Mouse (Mus musculus): ENCODE results near the gene Armc2. TPM values are rescaled to one million over a fixed set of nuclear protein-coding genes. Genes with fewer than 3 reads are reported as not detected.
"Not testable (repeated sequence)": the region's sequence is repeated elsewhere in the genome, so short reads cannot be mapped to it uniquely, and the experiment has no call there.

The Armc2 gene
- polyA plus RNA-seq, 1 experiment from 2014 or later: 4.2 TPM

GRCm38 (mm10) chr10:41959808-41960207 lies 58.4 kb downstream of the Armc2 start:
- peaks cover 10% of the 10 kb centered on the region; the same call in 1 of the 2 replicates for H3K4me1 ChIP-seq
- WGBS: 71% methylated on average over 2 of the region's 2 CpGs
- ATAC-seq (ENCODE audit: insufficient number of reproducible peaks, insufficient read depth, low FRiP score, low TSS enrichment, low read depth): no peak

DNA sequence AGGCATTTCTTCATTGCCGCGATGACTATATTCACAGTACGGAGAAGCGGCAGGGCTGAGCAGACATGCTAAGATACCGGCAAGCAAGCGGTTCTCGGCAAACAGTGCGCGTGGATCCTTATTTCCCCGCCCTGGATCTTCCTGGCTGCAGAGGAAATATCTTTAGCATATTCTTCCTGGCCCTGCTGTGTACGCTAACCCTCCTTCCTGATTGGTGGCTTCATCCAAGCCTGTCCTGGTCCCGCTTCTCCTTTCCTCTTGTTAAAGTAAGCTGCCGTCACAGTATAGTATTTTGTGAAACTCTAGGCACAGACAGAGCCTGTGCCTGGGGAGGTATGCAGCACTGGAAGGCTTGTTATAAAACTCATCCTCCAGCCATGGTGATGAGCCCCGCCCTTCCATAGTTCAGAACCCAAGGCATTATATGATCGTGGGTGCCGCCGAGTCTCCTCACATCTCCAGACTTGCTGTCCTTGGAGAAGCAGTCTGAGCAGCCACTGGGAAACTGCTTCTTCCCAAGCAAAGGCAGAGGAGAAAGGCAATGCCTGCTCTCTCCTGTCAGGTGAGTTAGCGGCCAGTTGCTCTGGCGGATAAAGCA lies 59.5 kb downstream of the Armc2 start:
- H3K27ac ChIP-seq: no peak overlapping the region
- peaks cover 10% of the 10 kb centered on the region; the same call in 1 of the 2 replicates for H3K4me1 ChIP-seq
- no peak overlapping the region for H3K4me3 ChIP-seq
- H3K4me2 ChIP-seq: no peak overlapping the region
- no peaks in the 10 kb centered on the region for H3K27me3 ChIP-seq
- WGBS: 91% methylated on average over 19 of the region's 19 CpGs
- ATAC-seq (ENCODE audit: insufficient number of reproducible peaks, insufficient read depth, low FRiP score, low TSS enrichment, low read depth): no peak
- no peak overlapping the region for H3K9ac ChIP-seq
- no peaks in the 10 kb centered on the region for H3K36me3 ChIP-seq
- H3K9me3 ChIP-seq: no peaks in the 10 kb centered on the region

More at GRCm38 (mm10) chr10:41959808-41960207, 58.4 kb downstream of the Armc2 start:
- Histone ChIP-seq H3K9ac (no peak overlapping the region), H3K4me2 (no peak overlapping the region), H3K9me3 (no peaks in the 10 kb centered on the region), H3K27ac (no peak overlapping the region), H3K36me3 (no peaks in the 10 kb centered on the region), H3K27me3 (no peaks in the 10 kb centered on the region), H3K4me3 (no peak overlapping the region)

DNA sequence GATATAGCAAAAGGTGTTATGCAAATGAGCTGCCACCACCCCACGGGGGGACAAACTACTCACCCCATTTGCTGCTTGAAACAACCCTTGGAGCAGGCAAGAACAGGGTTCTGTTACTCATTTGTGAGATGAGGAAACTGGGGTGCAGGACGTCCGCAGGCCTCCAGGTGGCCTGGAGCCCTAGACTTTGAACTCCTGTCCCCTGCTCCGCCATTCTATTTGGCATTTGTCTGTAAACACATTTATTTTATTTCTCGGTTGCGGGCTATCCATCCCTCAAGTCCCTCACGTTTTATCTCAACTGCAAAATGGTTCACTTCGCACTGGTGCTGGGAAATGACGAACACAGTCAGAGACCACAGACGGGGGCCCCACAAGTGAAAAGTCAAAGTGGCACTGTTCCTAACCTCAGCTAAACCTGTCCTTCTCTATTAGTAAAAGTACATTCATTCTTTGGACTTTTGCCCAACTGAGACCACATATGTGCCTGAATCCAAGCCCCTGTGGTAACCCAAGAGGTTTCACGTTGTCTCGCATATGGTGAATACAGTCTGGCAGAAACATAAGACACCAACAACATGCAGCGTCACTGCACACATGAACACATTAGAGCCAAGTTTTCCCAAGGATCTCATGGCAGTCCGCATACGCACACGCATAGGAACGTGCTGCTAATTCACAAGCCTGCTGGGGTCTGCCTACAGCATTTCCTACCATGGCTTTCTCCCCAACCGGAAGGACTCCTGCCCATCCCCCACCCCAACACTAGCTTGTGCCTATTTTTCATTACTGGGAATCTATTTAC lies 60.6 kb downstream of the Armc2 start:
- H3K27me3 ChIP-seq: no peaks in the 10 kb centered on the region
- no peaks in the 10 kb centered on the region for H3K36me3 ChIP-seq
- H3K4me1 ChIP-seq: peaks cover 10% of the 10 kb centered on the region; the same call in 1 of the 2 replicates
- ATAC-seq (ENCODE audit: insufficient number of reproducible peaks, insufficient read depth, low FRiP score, low TSS enrichment, low read depth): no peak
- H3K4me2 ChIP-seq: no peak overlapping the region
- no peak overlapping the region for H3K4me3 ChIP-seq
- H3K9me3 ChIP-seq: no peaks in the 10 kb centered on the region
- no peak overlapping the region for H3K27ac ChIP-seq
- H3K9ac ChIP-seq: no peak overlapping the region
- 77% methylated on average over 18 of the region's 18 CpGs for WGBS

DNA sequence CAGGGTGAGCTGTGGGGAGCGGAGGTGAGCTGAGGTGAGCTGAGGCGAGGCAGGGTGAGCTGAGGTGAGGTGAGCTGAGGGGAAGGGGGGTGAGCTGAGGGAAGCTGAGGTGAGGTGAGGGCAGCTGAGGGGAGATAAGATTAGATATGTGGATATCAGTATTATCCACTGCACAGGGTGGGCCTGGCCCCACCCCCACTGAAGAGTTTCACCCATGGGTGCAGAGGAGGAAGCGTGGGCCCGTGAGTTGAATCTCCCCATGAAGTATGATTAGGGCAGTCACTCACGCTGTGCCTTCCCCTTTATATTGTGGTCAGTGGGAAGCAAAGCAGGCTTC lies 64.7 kb downstream of the Armc2 start:
- Histone ChIP-seq H3K4me1 (peaks cover 10% of the 10 kb centered on the region; the same call in 1 of the 2 replicates), H3K4me3 (no peak overlapping the region), H3K9ac (no peak overlapping the region), H3K27ac (no peak overlapping the region), H3K9me3 (no peaks in the 10 kb centered on the region), H3K36me3 (no peaks in the 10 kb centered on the region), H3K27me3 (no peaks in the 10 kb centered on the region), H3K4me2 (no peak overlapping the region)
- no peak for ATAC-seq (ENCODE audit: insufficient number of reproducible peaks, insufficient read depth, low FRiP score, low TSS enrichment, low read depth)
- WGBS: 96% methylated on average over 5 of the region's 5 CpGs

GRCm38 (mm10) chr10:41952850-41953527 lies 65.3 kb downstream of the Armc2 start:
- Histone ChIP-seq H3K27ac (no peak overlapping the region), H3K4me3 (no peak overlapping the region), H3K9ac (no peak overlapping the region), H3K4me2 (no peak overlapping the region), H3K36me3 (no peaks in the 10 kb centered on the region), H3K4me1 (peaks cover 8% of the 10 kb centered on the region; the same call in 1 of the 2 replicates), H3K9me3 (no peaks in the 10 kb centered on the region), H3K27me3 (no peaks in the 10 kb centered on the region)
- 95% methylated on average over 14 of the region's 14 CpGs for WGBS
- no peak for ATAC-seq (ENCODE audit: insufficient number of reproducible peaks, insufficient read depth, low FRiP score, low TSS enrichment, low read depth)

GRCm38 (mm10) chr10:41952354-41952753 lies 65.9 kb downstream of the Armc2 start:
- not testable (repeated sequence) for H3K27me3 ChIP-seq; H3K4me2 ChIP-seq; H3K4me3 ChIP-seq; H3K4me1 ChIP-seq; H3K36me3 ChIP-seq; H3K9me3 ChIP-seq; H3K9ac ChIP-seq; ATAC-seq (ENCODE audit: insufficient number of reproducible peaks, insufficient read depth, low FRiP score, low TSS enrichment, low read depth); H3K27ac ChIP-seq
- 92% methylated on average over 9 of the region's 10 CpGs for WGBS

DNA sequence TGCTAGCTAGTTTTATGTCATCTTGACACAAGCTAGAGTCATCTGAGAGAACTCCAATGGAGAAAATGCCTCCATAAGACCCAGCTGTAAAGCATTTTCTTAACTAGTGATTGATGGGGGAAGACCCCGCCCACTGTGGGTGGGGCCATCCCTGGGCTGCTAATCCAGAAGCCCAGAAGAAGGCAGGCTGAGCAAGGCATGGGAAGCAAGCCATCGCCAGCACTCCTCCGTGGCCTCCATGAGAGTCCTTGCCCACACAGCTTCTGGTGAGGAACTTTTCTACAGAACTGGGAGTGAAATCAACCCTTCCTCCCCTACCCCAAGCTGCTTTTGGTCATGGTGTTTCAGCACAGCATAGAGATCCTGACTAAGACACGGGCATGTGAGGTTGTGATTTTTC lies 79.2 kb downstream of the Armc2 start:
- Histone ChIP-seq H3K9me3 (peaks cover 4% of the 10 kb centered on the region; the same call in 1 of the 2 replicates), H3K27me3 (no peaks in the 10 kb centered on the region), H3K4me2 (no peak overlapping the region), H3K27ac (no peak overlapping the region), H3K9ac (no peak overlapping the region), H3K36me3 (no peaks in the 10 kb centered on the region), H3K4me3 (no peak overlapping the region), H3K4me1 (peaks cover 25% of the 10 kb centered on the region)
- ATAC-seq (ENCODE audit: insufficient number of reproducible peaks, insufficient read depth, low FRiP score, low TSS enrichment, low read depth): no peak
- 66% methylated on average over 4 of the region's 4 CpGs for WGBS

GRCm38 (mm10) chr10:41937176-41937575 lies 81.1 kb downstream of the Armc2 start:
- H3K9ac ChIP-seq: no peak overlapping the region
- no peak overlapping the region for H3K27ac ChIP-seq
- peaks cover 25% of the 10 kb centered on the region for H3K4me1 ChIP-seq
- peaks cover 4% of the 10 kb centered on the region; the same call in 1 of the 2 replicates for H3K9me3 ChIP-seq
- H3K36me3 ChIP-seq: no peaks in the 10 kb centered on the region
- H3K4me3 ChIP-seq: no peak overlapping the region
- WGBS: 51% methylated on average over 4 of the region's 4 CpGs
- H3K27me3 ChIP-seq: no peaks in the 10 kb centered on the region
- H3K4me2 ChIP-seq: no peak overlapping the region
- ATAC-seq (ENCODE audit: insufficient number of reproducible peaks, insufficient read depth, low FRiP score, low TSS enrichment, low read depth): no peak

- Histone ChIP-seq H3K4me3 (no peak overlapping the region), H3K9me3 (peaks cover 4% of the 10 kb centered on the region; the same call in 1 of the 2 replicates), H3K27ac (no peak overlapping the region), H3K9ac (no peak overlapping the region), H3K27me3 (no peaks in the 10 kb centered on the region), H3K4me2 (no peak overlapping the region), H3K4me1 (peaks cover 28% of the 10 kb centered on the region), H3K36me3 (no peaks in the 10 kb centered on the region)
- WGBS: 51% methylated on average over 4 of the region's 4 CpGs
- ATAC-seq (ENCODE audit: insufficient number of reproducible peaks, insufficient read depth, low FRiP score, low TSS enrichment, low read depth): no peak
These were observed 82.1 kb downstream of the Armc2 start for GRCm38 (mm10) chr10:41936100-41936499.

GRCm38 (mm10) chr10:41935476-41935829 lies 82.8 kb downstream of the Armc2 start:
- no peak overlapping the region for H3K4me2 ChIP-seq
- H3K9ac ChIP-seq: no peak overlapping the region
- H3K27ac ChIP-seq: peak overlapping the region; percentile 73; the same call in 1 of the 2 replicates
- H3K4me3 ChIP-seq: no peak overlapping the region
- peaks cover 3% of the 10 kb centered on the region; the same call in 1 of the 2 replicates for H3K9me3 ChIP-seq
- no peaks in the 10 kb centered on the region for H3K36me3 ChIP-seq
- H3K4me1 ChIP-seq: peaks cover 31% of the 10 kb centered on the region
- no peaks in the 10 kb centered on the region for H3K27me3 ChIP-seq
- ATAC-seq (ENCODE audit: insufficient number of reproducible peaks, insufficient read depth, low FRiP score, low TSS enrichment, low read depth): no peak

DNA sequence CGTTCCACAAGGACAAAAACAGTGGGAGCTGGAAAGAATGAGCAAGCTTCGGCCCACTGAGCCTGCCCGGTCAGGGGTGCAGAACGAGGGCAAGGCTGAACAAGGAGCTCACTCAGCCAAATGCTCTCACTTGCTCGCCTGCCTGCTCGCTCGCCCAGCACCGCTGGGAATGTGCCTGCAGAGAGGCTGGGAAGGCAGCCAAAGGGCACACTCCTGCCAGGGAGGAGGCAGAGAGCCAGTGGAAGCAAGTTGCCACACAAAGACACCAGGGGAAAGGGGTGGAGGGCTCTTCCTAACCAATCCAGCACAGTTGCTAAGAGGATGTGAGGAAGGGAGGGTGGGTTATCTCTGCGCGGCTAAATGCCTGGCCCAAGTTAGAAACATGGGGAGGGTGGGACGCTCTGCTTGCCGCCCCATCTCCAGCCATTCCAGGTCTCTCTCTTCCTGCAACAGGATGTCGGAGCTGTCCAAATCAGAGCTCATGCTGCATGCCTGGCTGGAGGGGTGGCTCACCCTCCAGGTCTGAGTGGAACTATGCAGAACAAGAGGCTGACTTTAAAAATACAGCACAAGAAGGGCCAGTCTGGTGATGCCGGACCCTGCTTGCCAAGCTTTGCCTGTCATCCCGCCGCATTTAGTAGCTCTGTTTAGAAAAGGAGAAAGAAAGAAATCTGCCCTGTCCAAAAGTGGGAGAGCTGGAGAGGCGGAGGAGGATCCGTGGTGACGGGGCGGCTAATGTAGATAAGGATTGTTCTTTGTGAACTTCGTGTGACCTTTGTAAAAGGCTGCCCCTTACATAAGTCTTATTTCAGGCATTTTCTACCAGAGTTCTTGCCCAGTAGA lies 83.4 kb downstream of the Armc2 start:
- Histone ChIP-seq H3K27ac (peak overlapping the region; percentile 73), H3K27me3 (no peaks in the 10 kb centered on the region), H3K9me3 (no peaks in the 10 kb centered on the region), H3K4me3 (peak overlapping the region; percentile 17), H3K9ac (peak overlapping the region; percentile 44; the same call in 1 of the 2 replicates), H3K4me2 (peak overlapping the region; percentile 56), H3K36me3 (no peaks in the 10 kb centered on the region), H3K4me1 (peaks cover 35% of the 10 kb centered on the region)
- WGBS: 20% methylated on average over 21 of the region's 21 CpGs
- ATAC-seq (ENCODE audit: insufficient number of reproducible peaks, insufficient read depth, low FRiP score, low TSS enrichment, low read depth): no peak

All from embryonic facial prominence, embryonic 13.5 days (tissue).